Mouse (Mus musculus) neural tube, embryonic 11.5 days (tissue): ENCODE data around the gene Mobp. TPM values are rescaled to one million over a fixed set of nuclear protein-coding genes. Genes with fewer than 3 reads are reported as not detected.

ENCODE experiments used
- ATAC-seq: fragments of 200-750 bp; cut with Nextera tagmentation; 2 replicates; pipeline ENCODE4 v1.8.0; 2017; ENCODE audit warnings: moderate number of reproducible peaks, mild to moderate bottlenecking, moderate TSS enrichment, moderate library complexity; ENCODE audit not compliant: insufficient read depth, low FRiP score, low TSS enrichment
- DNase-seq: peaks from one replicate; pipeline ENCODE4 v3.0.0-alpha.2; 2015; ENCODE audit warnings: low spot score
- H3K27ac ChIP-seq: fragments of 300-500 bp; sonication (generic); 2 replicates; pipeline ENCODE4 v1.5.1; 2014; ENCODE audit warnings: low read depth, mild to moderate bottlenecking, low read length
- H3K27me3 ChIP-seq: fragments of 300-500 bp; sonication (generic); 2 replicates; pipeline ENCODE4 v1.6.1; 2014; ENCODE audit warnings: mild to moderate bottlenecking, low read length, mixed read lengths; ENCODE audit not compliant: control insufficient read depth, insufficient read depth
- H3K36me3 ChIP-seq: fragments of 300-500 bp; sonication (generic); 2 replicates; pipeline ENCODE4 v1.6.1; 2014; ENCODE audit warnings: mild to moderate bottlenecking, low read length, moderate library complexity, mixed read lengths; ENCODE audit not compliant: control insufficient read depth, insufficient read depth
- H3K4me1 ChIP-seq: fragments of 300-500 bp; sonication (generic); 2 replicates; pipeline ENCODE4 v1.6.1; 2014; ENCODE audit warnings: low read length, mixed read lengths; ENCODE audit not compliant: control insufficient read depth, insufficient read depth
- H3K4me2 ChIP-seq: fragments of 300-500 bp; sonication (generic); 2 replicates; pipeline ENCODE4 v1.6.1; 2014; ENCODE audit warnings: low read depth, mild to moderate bottlenecking, moderate library complexity
- H3K4me3 ChIP-seq: fragments of 300-500 bp; sonication (generic); 2 replicates; pipeline ENCODE4 v1.5.1; 2014; ENCODE audit warnings: low read depth, low read length
- H3K9ac ChIP-seq: fragments of 300-500 bp; sonication (generic); 2 replicates; pipeline ENCODE4 v1.6.1; 2014; ENCODE audit warnings: mild to moderate bottlenecking, low read length
- H3K9me3 ChIP-seq: fragments of 300-500 bp; sonication (generic); 2 replicates; pipeline ENCODE4 v1.6.1; 2016; ENCODE audit warnings: low read length; ENCODE audit not compliant: control insufficient read depth
- WGBS: fragments of 180-500 bp; shearing (Covaris S2); extraction: QIAGEN DNeasy Blood & Tissue Kit; methylation state at CpG from one replicate; pipeline ENCODE4 v1.1.7; 2014; 5-methylcytosine and 5-hydroxymethylcytosine counted together
- polyA plus RNA-seq: library from polyadenylated mRNA; unstranded; fragments of >200 nt; fragmentation: Nextera tagmentation; extraction: Ambion mirVana; gene quantifications from 2 replicates; pipeline ENCODE4 v1.2.1, GENCODE M21; 2014

Gene Mobp
- polyA plus RNA-seq, 1 experiment from 2014 or later, result not detected

GRCm38 (mm10) chr9:120191362-120192098 is 42.0 kb downstream of the Mobp start:
- WGBS, result 30% methylated on average over 21 of the region's 21 CpGs
- H3K27ac ChIP-seq, result no peak overlapping the region

DNA sequence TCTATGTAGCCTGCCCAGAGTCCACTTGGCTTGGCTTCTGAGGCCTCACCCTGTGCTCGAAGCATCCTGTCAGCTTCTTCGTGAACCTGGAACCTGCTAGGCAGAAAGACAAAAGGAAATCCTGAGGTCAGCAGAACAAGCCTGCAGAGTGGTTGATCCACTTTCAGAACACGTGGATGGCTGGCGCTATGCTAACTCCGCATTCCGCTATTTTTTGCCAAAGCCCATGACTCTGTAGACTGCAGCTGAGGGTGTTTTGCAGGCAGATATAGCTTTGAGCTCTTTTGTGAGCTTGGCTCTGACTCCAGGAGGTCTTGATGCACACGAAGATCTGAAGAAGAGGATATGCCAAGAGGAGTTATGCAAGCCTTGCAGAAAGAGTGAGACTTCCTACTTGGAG is 43.2 kb downstream of the Mobp start:
- 90% methylated on average over 7 of the region's 7 CpGs for WGBS
- DNase-seq (no peak), ATAC-seq (no peak)
- no peaks in the 10 kb centered on the region for H3K4me1 ChIP-seq
- no peak overlapping the region for H3K27ac ChIP-seq
- no peak overlapping the region for H3K4me3 ChIP-seq
- H3K9me3 ChIP-seq, result no peaks in the 10 kb centered on the region
- H3K36me3 ChIP-seq, result no peaks in the 10 kb centered on the region
- H3K4me2 ChIP-seq, result no peak overlapping the region
- H3K9ac ChIP-seq, result no peak overlapping the region
- H3K27me3 ChIP-seq, result no peaks in the 10 kb centered on the region

More at GRCm38 (mm10) chr9:120191362-120192098, 42.0 kb downstream of the Mobp start:
- peak overlapping the region; percentile 43 for H3K4me2 ChIP-seq
- H3K36me3 ChIP-seq, result no peaks in the 10 kb centered on the region
- H3K4me3 ChIP-seq, result peak overlapping the region; percentile 23; the same call in 1 of the 2 replicates
- H3K9me3 ChIP-seq, result no peaks in the 10 kb centered on the region
- peak overlapping the region; percentile 24; the same call in 1 of the 2 replicates for H3K9ac ChIP-seq
- peak; percentile 89 for DNase-seq
- no peaks in the 10 kb centered on the region for H3K4me1 ChIP-seq
- H3K27me3 ChIP-seq, result no peaks in the 10 kb centered on the region
- peak; percentile 88; the same call in 1 of the 2 replicates for ATAC-seq

GRCm38 (mm10) chr9:120200873-120201272 is 51.4 kb downstream of the Mobp start:
- no peak overlapping the region for H3K27ac ChIP-seq
- 60% methylated on average over 4 of the region's 4 CpGs for WGBS
- no peaks in the 10 kb centered on the region for H3K36me3 ChIP-seq
- no peaks in the 10 kb centered on the region for H3K9me3 ChIP-seq
- no peaks in the 10 kb centered on the region for H3K4me1 ChIP-seq
- no peak overlapping the region for H3K9ac ChIP-seq
- no peaks in the 10 kb centered on the region for H3K27me3 ChIP-seq
- H3K4me2 ChIP-seq, result no peak overlapping the region
- H3K4me3 ChIP-seq, result no peak overlapping the region
- ATAC-seq, result no peak
- no peak for DNase-seq

DNA sequence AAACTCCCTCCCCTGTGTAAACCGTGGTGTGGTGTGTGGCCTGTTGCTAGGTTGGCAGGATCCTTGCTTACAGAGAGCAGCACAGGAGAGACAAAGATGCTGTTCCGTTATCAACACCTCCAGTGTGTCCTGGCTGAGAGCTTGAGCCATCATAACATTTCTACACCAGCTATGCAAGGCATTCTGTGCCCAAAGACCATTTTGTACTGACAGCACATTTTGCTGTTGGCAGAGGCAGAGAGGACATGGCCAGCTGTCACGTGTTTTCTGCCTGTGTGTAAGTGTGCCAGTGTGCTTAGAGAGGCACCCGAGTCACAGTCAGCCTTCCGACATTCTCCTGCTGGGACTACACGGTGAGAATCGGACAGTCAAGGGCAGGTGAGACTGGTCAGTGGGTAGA is 52.2 kb downstream of the Mobp start:
- H3K36me3 ChIP-seq, result no peaks in the 10 kb centered on the region
- H3K9me3 ChIP-seq, result no peaks in the 10 kb centered on the region
- no peak overlapping the region for H3K4me3 ChIP-seq
- H3K9ac ChIP-seq, result no peak overlapping the region
- H3K27ac ChIP-seq, result no peak overlapping the region
- no peak overlapping the region for H3K4me2 ChIP-seq
- no peaks in the 10 kb centered on the region for H3K27me3 ChIP-seq
- 90% methylated on average over 7 of the region's 7 CpGs for WGBS
- ATAC-seq (no peak), DNase-seq (no peak)
- no peaks in the 10 kb centered on the region for H3K4me1 ChIP-seq

DNA sequence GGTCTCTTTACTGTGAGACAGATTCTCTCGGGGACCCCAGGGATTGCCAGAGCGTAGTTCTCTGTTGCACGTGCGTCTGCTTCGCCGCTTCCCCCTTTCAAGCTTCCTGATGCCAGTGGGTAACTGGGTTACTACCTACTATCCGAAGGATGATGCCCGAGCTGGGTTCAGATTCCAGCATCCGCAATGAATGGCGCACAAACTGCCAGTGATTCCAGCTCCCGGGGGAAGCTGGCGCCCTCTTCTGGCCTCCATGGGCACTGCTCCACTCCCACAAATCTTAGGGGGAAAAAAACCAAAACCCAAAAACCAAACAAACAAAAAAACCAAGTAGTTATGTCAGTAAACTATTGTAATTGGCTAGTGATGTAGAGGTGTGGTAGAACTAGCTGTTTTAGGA is 53.2 kb downstream of the Mobp start:
- Histone ChIP-seq H3K4me2 (no peak overlapping the region), H3K4me1 (no peaks in the 10 kb centered on the region), H3K9me3 (no peaks in the 10 kb centered on the region), H3K27me3 (no peaks in the 10 kb centered on the region), H3K27ac (no peak overlapping the region), H3K36me3 (no peaks in the 10 kb centered on the region), H3K9ac (no peak overlapping the region), H3K4me3 (no peak overlapping the region)
- DNase-seq (peak; percentile 50), ATAC-seq (no peak)
- WGBS, result 25% methylated on average over 12 of the region's 12 CpGs

- Histone ChIP-seq H3K4me3 (no peak overlapping the region), H3K4me2 (no peak overlapping the region), H3K27me3 (no peaks in the 10 kb centered on the region), H3K9me3 (no peaks in the 10 kb centered on the region), H3K4me1 (no peaks in the 10 kb centered on the region), H3K36me3 (no peaks in the 10 kb centered on the region), H3K27ac (no peak overlapping the region), H3K9ac (no peak overlapping the region)
- no peak for DNase-seq
- ATAC-seq, result no peak
- WGBS, result 91% methylated on average over 10 of the region's 10 CpGs
These were observed 54.4 kb downstream of the Mobp start for GRCm38 (mm10) chr9:120203936-120204335.

GRCm38 (mm10) chr9:120206897-120207296 is 57.4 kb downstream of the Mobp start:
- Histone ChIP-seq H3K27ac (no peak overlapping the region), H3K4me3 (no peak overlapping the region), H3K4me1 (no peaks in the 10 kb centered on the region), H3K4me2 (no peak overlapping the region), H3K36me3 (no peaks in the 10 kb centered on the region), H3K27me3 (no peaks in the 10 kb centered on the region), H3K9ac (no peak overlapping the region), H3K9me3 (no peaks in the 10 kb centered on the region)
- ATAC-seq (no peak), DNase-seq (peak; percentile 15)
- WGBS, result 72% methylated on average over 17 of the region's 17 CpGs

- H3K4me2 ChIP-seq, result no peak overlapping the region
- no peaks in the 10 kb centered on the region for H3K9me3 ChIP-seq
- H3K27ac ChIP-seq, result no peak overlapping the region
- no peak overlapping the region for H3K9ac ChIP-seq
- H3K27me3 ChIP-seq, result no peaks in the 10 kb centered on the region
- peak; percentile 35 for DNase-seq
- ATAC-seq, result no peak
- 77% methylated on average over 4 of the region's 4 CpGs for WGBS
- no peak overlapping the region for H3K4me3 ChIP-seq
- H3K4me1 ChIP-seq, result no peaks in the 10 kb centered on the region
- H3K36me3 ChIP-seq, result no peaks in the 10 kb centered on the region
These were observed 60.6 kb downstream of the Mobp start for GRCm38 (mm10) chr9:120210068-120210467.

- H3K27ac ChIP-seq, result no peak overlapping the region
- no peaks in the 10 kb centered on the region for H3K36me3 ChIP-seq
- no peak overlapping the region for H3K4me2 ChIP-seq
- no peak overlapping the region for H3K4me3 ChIP-seq
- ATAC-seq, result no peak
- H3K4me1 ChIP-seq, result no peaks in the 10 kb centered on the region
- no peak for DNase-seq
- 80% methylated on average over 4 of the region's 4 CpGs for whole genome bisulfite sequencing
- no peaks in the 10 kb centered on the region for H3K9me3 ChIP-seq
- no peak overlapping the region for H3K9ac ChIP-seq
- H3K27me3 ChIP-seq, result no peaks in the 10 kb centered on the region
These were observed 61.4 kb downstream of the Mobp start for GRCm38 (mm10) chr9:120210865-120211264.
